Mouse (Mus musculus) neural tube, embryonic 15.5 days (tissue): ENCODE measurements around the gene Kpna1. TPM values are rescaled to one million over a fixed set of nuclear protein-coding genes. Genes with fewer than 3 reads are reported as not detected.
"Not testable (repeated sequence)": the region's sequence is repeated elsewhere in the genome, so short reads cannot be mapped to it uniquely, and the experiment has no call there.

Source experiments
- ATAC-seq: fragments of 200-750 bp; cut with Nextera tagmentation; 2 replicates; pipeline ENCODE4 v1.8.0; 2017; ENCODE audit warnings: mild to moderate bottlenecking, moderate TSS enrichment, moderate library complexity; ENCODE audit not compliant: low FRiP score
- H3K27ac ChIP-seq: fragments of 300-500 bp; sonication (generic); replicated peaks from 2 replicates; pipeline ENCODE4 v1.5.1; 2015; ENCODE audit warnings: mild to moderate bottlenecking, inconsistent platforms
- H3K27me3 ChIP-seq: fragments of 300-500 bp; sonication (generic); replicated peaks from 2 replicates; pipeline ENCODE4 v1.6.1; 2015; ENCODE audit warnings: inconsistent platforms
- H3K36me3 ChIP-seq: fragments of 300-500 bp; sonication (generic); 2 replicates; pipeline ENCODE4 v1.6.1; 2015; ENCODE audit warnings: inconsistent platforms
- H3K4me1 ChIP-seq: fragments of 300-500 bp; sonication (generic); 2 replicates; pipeline ENCODE4 v1.6.1; 2015; ENCODE audit warnings: inconsistent platforms
- H3K4me2 ChIP-seq: fragments of 300-500 bp; sonication (generic); 2 replicates; pipeline ENCODE4 v1.6.1; 2015; ENCODE audit warnings: inconsistent platforms, mild to moderate bottlenecking, moderate library complexity
- H3K4me3 ChIP-seq: fragments of 300-500 bp; sonication (generic); replicated peaks from 2 replicates; pipeline ENCODE4 v1.5.1; 2015; ENCODE audit warnings: mild to moderate bottlenecking, inconsistent platforms
- H3K9ac ChIP-seq: fragments of 300-500 bp; sonication (generic); replicated peaks from 2 replicates; pipeline ENCODE4 v1.6.1; 2015; ENCODE audit warnings: mild to moderate bottlenecking, inconsistent platforms
- H3K9me3 ChIP-seq: fragments of 300-500 bp; sonication (generic); replicated peaks from 2 replicates; pipeline ENCODE4 v1.6.1; 2016; ENCODE audit warnings: inconsistent platforms
- whole genome bisulfite sequencing: fragments of 180-500 bp; shearing (Covaris S2); methylation state at CpG from one replicate; pipeline ENCODE4 v1.1.7; 2015; ENCODE audit warnings: mixed read lengths; 5-methylcytosine and 5-hydroxymethylcytosine counted together
- polyA plus RNA-seq: library from polyadenylated mRNA; unstranded; fragments of >200 nt; fragmentation: Nextera tagmentation; extraction: Ambion mirVana; gene quantifications from 2 replicates; pipeline ENCODE4 v1.2.1, GENCODE M21; 2015

Gene Kpna1
- 61.3 and 65.6 TPM in 2 replicates for polyA plus RNA-seq

- not testable (repeated sequence) for ATAC-seq
Observed at GRCm38 (mm10) chr16:35978450-35978849, at the start of gene Kpna1. Kpna1 (plus strand) TSS chr16:35978750.

DNA sequence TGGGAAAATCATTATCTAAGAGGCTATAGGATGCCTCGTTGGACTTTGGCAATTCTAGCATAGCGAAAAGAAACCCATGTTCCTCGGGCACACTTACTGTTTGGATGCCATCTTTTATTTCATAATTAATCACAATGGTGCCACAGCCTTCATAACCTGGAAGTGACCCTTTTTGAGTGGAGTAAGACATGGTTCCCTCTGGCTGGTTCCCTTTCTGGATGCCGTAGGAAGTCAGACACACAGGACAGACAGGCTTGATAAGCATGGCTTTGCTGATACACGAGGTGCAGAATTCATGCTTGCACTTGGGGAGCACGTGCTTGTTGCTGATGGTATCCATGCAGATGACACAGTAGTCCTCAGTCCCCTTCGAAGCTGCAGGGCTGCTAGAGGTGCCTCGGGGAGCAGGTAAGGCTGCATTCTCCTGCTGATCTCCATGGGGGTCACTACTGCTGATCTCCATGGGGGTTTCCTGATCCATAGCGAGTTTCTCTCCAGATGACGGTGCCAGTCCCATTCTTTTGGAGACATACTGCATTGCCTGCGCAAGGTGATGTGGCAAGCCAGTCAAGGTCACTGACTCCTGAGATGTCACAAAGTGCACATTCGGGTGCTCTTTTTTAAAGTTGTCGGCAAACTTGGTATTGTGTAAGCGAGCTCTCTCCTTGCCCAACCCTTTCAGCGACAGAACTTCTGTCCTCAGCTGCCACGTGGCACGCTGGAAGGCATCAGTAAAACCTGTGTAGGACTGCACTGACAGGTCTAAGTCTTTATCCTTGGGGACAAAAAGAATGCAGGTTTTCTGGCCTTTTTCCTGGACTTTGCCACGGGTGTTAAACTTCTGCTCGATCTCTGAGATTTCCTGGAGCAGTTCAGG lies 46.1 kb upstream of the Kpna1 start:
- Histone ChIP-seq H3K4me1 (no peaks in the 10 kb centered on the region), H3K27ac (no peak overlapping the region), H3K27me3 (no peaks in the 10 kb centered on the region; the same call in 1 of the 2 replicates), H3K36me3 (no peaks in the 10 kb centered on the region), H3K9me3 (no peaks in the 10 kb centered on the region), H3K4me3 (no peak overlapping the region), H3K4me2 (no peak overlapping the region), H3K9ac (no peak overlapping the region)
- no peak for ATAC-seq
- 90% methylated on average over 19 of the region's 19 CpGs for WGBS

More at GRCm38 (mm10) chr16:35978450-35978849, at the start of gene Kpna1:
- H3K27ac ChIP-seq, H3K36me3 ChIP-seq, H3K9me3 ChIP-seq, H3K4me1 ChIP-seq, H3K4me3 ChIP-seq, H3K9ac ChIP-seq, H3K27me3 ChIP-seq, H3K4me2 ChIP-seq: not testable (repeated sequence)
- 97% methylated on average over 1 of the region's 1 CpGs for WGBS

DNA sequence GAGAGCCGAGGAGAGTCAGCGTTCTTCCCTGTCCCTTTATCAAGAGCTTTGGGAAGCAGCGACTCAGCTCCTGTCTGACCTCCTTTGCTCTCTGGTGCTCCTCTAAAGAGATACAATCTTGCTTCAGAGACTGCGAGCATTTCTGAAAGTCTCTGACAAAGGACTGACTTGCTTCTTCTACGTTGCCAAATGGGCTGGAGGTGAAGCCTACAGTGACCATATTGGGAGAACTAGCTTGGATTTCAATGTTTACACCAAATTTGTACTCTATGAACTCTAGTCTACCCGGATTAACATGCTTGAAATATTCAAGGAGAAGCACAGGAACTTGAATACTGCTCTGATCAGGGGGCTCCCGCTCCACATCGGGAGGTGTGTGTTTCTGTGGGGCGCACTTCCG lies 45.4 kb upstream of the Kpna1 start:
- no peak overlapping the region for H3K4me3 ChIP-seq
- WGBS: 89% methylated on average over 10 of the region's 10 CpGs
- no peaks in the 10 kb centered on the region for H3K36me3 ChIP-seq
- H3K27me3 ChIP-seq: no peaks in the 10 kb centered on the region; the same call in 1 of the 2 replicates
- H3K4me1 ChIP-seq: no peaks in the 10 kb centered on the region
- no peak overlapping the region for H3K4me2 ChIP-seq
- H3K27ac ChIP-seq: no peak overlapping the region
- H3K9me3 ChIP-seq: no peaks in the 10 kb centered on the region
- no peak overlapping the region for H3K9ac ChIP-seq
- ATAC-seq: no peak

- Histone ChIP-seq H3K4me3 (peak within 1 kb of the TSS; percentile 50), H3K4me1 (peaks cover 15% of the 10 kb centered on the region), H3K9me3 (no peaks in the 10 kb centered on the region), H3K4me2 (peak within 1 kb of the TSS; percentile 79), H3K9ac (peak within 1 kb of the TSS; percentile 37), H3K27ac (no peak within 1 kb of the TSS), H3K27me3 (peaks cover 7% of the 10 kb centered on the region), H3K36me3 (no peaks in the 10 kb centered on the region)
- peak; percentile 35 for ATAC-seq
- WGBS: 1% methylated on average over 52 of the region's 52 CpGs
Observed at GRCm38 (mm10) chr16:35938211-35939151, 40.1 kb upstream of the Kpna1 start, which contains the start of the genes Parp9 and Dtx3l. Parp9 (plus strand) TSS chr16:35938470. Dtx3l (minus strand) TSS chr16:35939151.

DNA sequence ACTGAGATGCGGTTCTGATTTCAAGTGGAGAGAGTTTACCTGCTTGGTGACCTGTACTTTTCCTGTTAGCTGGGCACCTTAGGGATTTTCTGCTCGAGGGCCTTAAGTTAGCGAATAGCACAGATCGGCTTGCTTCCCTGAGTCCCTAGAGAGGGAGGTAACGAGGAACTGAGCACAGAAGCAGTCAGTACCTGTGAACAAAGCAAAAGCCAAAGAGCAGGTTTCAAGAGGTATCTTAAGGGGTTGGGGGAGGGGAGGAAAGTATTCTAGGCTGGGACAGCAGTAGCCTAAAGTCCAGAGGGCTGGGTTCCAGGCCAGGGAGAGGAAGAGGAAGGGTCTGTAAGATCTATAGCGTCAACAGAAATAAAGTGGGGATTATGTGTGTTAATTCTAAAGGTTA lies 39.3 kb upstream of the Kpna1 start:
- H3K4me2 ChIP-seq: peak overlapping the region; percentile 79
- peak; percentile 38; the same call in 1 of the 2 replicates for ATAC-seq
- peak overlapping the region; percentile 37 for H3K9ac ChIP-seq
- H3K9me3 ChIP-seq: no peaks in the 10 kb centered on the region
- H3K36me3 ChIP-seq: no peaks in the 10 kb centered on the region
- peaks cover 15% of the 10 kb centered on the region for H3K4me1 ChIP-seq
- peak overlapping the region; percentile 50 for H3K4me3 ChIP-seq
- 9% methylated on average over 6 of the region's 6 CpGs for WGBS
- H3K27me3 ChIP-seq: peaks cover 7% of the 10 kb centered on the region
- H3K27ac ChIP-seq: no peak overlapping the region

GRCm38 (mm10) chr16:35939690-35940089 lies 38.9 kb upstream of the Kpna1 start:
- Histone ChIP-seq H3K27me3 (peaks cover 7% of the 10 kb centered on the region), H3K4me3 (peak overlapping the region; percentile 50), H3K4me2 (peak overlapping the region; percentile 79), H3K9ac (no peak overlapping the region), H3K9me3 (no peaks in the 10 kb centered on the region), H3K4me1 (peaks cover 15% of the 10 kb centered on the region), H3K36me3 (no peaks in the 10 kb centered on the region), H3K27ac (no peak overlapping the region)
- no peak for ATAC-seq
- WGBS: 18% methylated on average over 9 of the region's 9 CpGs

DNA sequence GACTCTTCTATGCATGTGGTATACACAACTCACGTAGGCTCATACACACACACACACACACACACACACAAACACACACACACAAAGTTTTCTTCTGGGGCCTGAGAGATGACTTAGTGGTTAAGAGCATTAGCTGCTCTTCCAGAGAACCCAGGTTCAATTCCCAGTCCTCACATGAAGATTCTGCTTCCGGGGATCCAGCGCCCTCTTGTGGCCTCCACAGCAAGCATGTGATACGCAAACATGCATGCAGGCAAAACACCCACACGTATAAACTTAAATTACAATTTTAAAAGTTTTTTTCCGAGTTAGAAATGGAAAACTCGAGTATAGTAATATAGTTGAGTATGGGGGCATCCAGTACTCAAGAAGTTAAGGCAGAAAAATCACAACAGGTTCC lies 37.2 kb upstream of the Kpna1 start:
- H3K4me1 ChIP-seq: peaks cover 15% of the 10 kb centered on the region
- peaks cover 7% of the 10 kb centered on the region for H3K27me3 ChIP-seq
- no peak for ATAC-seq
- no peak overlapping the region for H3K9ac ChIP-seq
- H3K4me2 ChIP-seq: no peak overlapping the region
- no peaks in the 10 kb centered on the region for H3K36me3 ChIP-seq
- 88% methylated on average over 7 of the region's 7 CpGs for WGBS
- no peak overlapping the region for H3K27ac ChIP-seq
- no peaks in the 10 kb centered on the region for H3K9me3 ChIP-seq
- no peak overlapping the region for H3K4me3 ChIP-seq

DNA sequence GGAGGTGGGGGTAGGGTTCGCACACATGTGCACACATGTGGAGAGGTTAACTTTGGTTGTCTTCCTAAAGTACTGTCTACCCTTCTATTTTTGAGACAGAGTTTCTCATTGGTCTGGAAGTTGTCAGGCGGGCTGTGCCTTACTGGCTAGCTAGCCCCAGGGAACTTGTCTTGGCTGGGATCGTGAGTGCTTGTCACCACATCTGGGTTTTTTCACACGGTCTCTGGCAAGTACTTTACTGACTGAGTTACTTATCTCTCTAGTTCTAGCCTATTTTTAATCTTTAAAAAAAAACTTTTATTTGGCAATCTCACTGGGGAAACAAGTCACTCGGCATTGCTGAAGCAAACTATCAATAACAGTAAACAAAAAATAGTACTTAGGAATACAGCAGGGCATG lies 29.3 kb upstream of the Kpna1 start:
- 87% methylated on average over 5 of the region's 5 CpGs for WGBS
- no peak for ATAC-seq

DNA sequence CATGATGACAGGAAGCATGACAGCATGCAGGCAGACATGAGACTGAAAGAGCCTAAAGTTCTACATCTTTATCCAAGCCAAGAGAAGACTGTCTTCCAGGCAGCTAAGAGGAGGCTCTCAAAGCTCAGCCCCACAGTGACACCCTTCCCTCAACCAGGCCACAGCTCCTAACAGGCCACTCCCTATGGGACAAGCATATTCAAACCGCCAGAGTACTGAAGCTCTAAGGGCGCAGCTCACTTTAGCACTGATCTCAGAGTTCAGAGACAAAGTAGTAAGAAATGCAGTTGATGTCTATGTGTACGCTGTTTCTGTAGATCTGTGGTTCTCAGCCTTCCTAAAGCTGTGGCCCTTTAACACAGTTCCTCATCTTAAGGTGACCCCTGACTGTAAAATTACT lies 27.3 kb upstream of the Kpna1 start:
- Histone ChIP-seq H3K9me3 (no peaks in the 10 kb centered on the region), H3K4me1 (no peaks in the 10 kb centered on the region), H3K27ac (no peak overlapping the region), H3K9ac (no peak overlapping the region), H3K4me3 (no peak overlapping the region), H3K4me2 (no peak overlapping the region), H3K36me3 (no peaks in the 10 kb centered on the region), H3K27me3 (no peaks in the 10 kb centered on the region)
- WGBS: 99% methylated on average over 3 of the region's 3 CpGs
- ATAC-seq: no peak

More for the DNA sequence above, 29.3 kb upstream of the Kpna1 start:
- Histone ChIP-seq H3K9ac (no peak overlapping the region), H3K36me3 (no peaks in the 10 kb centered on the region), H3K4me2 (no peak overlapping the region), H3K9me3 (no peaks in the 10 kb centered on the region), H3K4me1 (no peaks in the 10 kb centered on the region), H3K4me3 (no peak overlapping the region), H3K27ac (no peak overlapping the region), H3K27me3 (no peaks in the 10 kb centered on the region)

- no peak overlapping the region for H3K4me2 ChIP-seq
- no peak overlapping the region for H3K4me3 ChIP-seq
- no peak overlapping the region for H3K27ac ChIP-seq
- whole genome bisulfite sequencing: 92% methylated on average over 5 of the region's 5 CpGs
- ATAC-seq: no peak
- no peak overlapping the region for H3K9ac ChIP-seq
- H3K4me1 ChIP-seq: no peaks in the 10 kb centered on the region
- no peaks in the 10 kb centered on the region for H3K36me3 ChIP-seq
- H3K27me3 ChIP-seq: no peaks in the 10 kb centered on the region
- H3K9me3 ChIP-seq: no peaks in the 10 kb centered on the region
Observed at GRCm38 (mm10) chr16:35952628-35953130, 25.9 kb upstream of the Kpna1 start.

DNA sequence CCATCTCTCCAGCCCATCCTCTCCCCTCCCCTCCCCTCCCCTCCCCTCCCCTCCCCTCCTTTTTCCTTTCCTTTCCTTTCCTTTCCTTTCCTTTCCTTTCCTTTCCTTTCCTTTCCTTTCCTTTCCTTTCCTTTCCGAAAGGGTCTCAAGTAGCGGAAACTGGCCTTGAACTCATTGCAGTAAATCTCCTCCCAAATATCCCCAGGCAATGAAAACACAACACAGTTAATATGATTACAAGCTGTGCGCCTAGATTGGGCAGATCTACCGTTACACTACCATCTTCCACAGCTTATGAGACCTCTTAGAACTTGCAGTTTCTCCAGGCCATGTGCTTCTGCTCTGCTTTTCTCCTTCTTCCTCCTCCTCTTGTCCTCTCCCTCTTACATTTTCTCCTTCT lies 12.6 kb upstream of the Kpna1 start:
- not testable (repeated sequence) for H3K4me3 ChIP-seq, H3K36me3 ChIP-seq, H3K4me2 ChIP-seq, H3K27ac ChIP-seq, H3K9ac ChIP-seq, H3K27me3 ChIP-seq, H3K4me1 ChIP-seq, ATAC-seq, H3K9me3 ChIP-seq
- 57% methylated on average over 2 of the region's 4 CpGs for WGBS
